Mouse (Mus musculus): ENCODE results near the gene Slc24a3. TPM values are rescaled to one million over a fixed set of nuclear protein-coding genes. Genes with fewer than 3 reads are reported as not detected.

Gene Slc24a3
- total and polyA plus RNA-seq, 3 experiments, result not detected

- DNase-seq (ENCODE audit: low read depth, low spot score), result no peak
- H3K9me3 ChIP-seq (replicated peaks; ENCODE audit: insufficient read depth, low read length), result no peaks in the 10 kb centered on the region
These were observed 253.7 kb downstream of the Slc24a3 start for GRCm38 (mm10) chr2:145420967-145421888.

GRCm38 (mm10) chr2:145421889-145422212 lies 254.3 kb downstream of the Slc24a3 start:
- no peak overlapping the region for H3K27ac ChIP-seq (ENCODE audit: control insufficient read depth, low read depth, low read length)

More at GRCm38 (mm10) chr2:145420967-145421888, 253.7 kb downstream of the Slc24a3 start:
- H3K27me3 ChIP-seq (ENCODE audit: control insufficient read depth in 1 of 2, insufficient read depth in 2 of 2, low read length in 2 of 2), result no peaks in the 10 kb centered on the region
- no peak overlapping the region for H3K4me3 ChIP-seq (ENCODE audit: control insufficient read depth in 1 of 2, insufficient read depth in 1 of 2, low read depth in 2 of 2, low read length in 2 of 2)
- H3K27ac ChIP-seq (ENCODE audit: control insufficient read depth, low read depth, low read length), result no peak overlapping the region
- no peaks in the 10 kb centered on the region for H3K36me3 ChIP-seq (ENCODE audit: control insufficient read depth in 1 of 2, insufficient read depth in 2 of 2, low read length in 2 of 2)
- no peak overlapping the region for H3K9ac ChIP-seq (ENCODE audit: control insufficient read depth, low read depth, low read length, poor library complexity, severe bottlenecking)
- TF ChIP-seq E2F4 (IDR thresholded peaks at IDR 0.05; ENCODE audit: borderline replicate concordance, low read depth, low read length) (no peak), KAT2A (conservative IDR thresholded peaks at IDR 0.05; ENCODE audit: low read depth, low read length) (no peak), MYC (IDR thresholded peaks at IDR 0.05; ENCODE audit: low read depth, low read length) (no peak), MAX (IDR thresholded peaks at IDR 0.05; ENCODE audit: low read length) (no peak), CHD2 (IDR thresholded peaks at IDR 0.05; ENCODE audit: low read length) (no peak), MAFK (IDR thresholded peaks at IDR 0.05; ENCODE audit: borderline replicate concordance, low read depth, low read length) (no peak), ZC3H11A (IDR thresholded peaks at IDR 0.05; ENCODE audit: low read depth, low read length) (no peak), POLR2AphosphoS5 (IDR thresholded peaks at IDR 0.05; ENCODE audit: borderline replicate concordance, low read depth, low read length) (no peak), POLR2AphosphoS2 (IDR thresholded peaks at IDR 0.05; ENCODE audit: low read length) (no peak), RAD21 (IDR thresholded peaks at IDR 0.05; ENCODE audit: low read depth, low read length) (no peak), RCOR1 (IDR thresholded peaks at IDR 0.05; ENCODE audit: low read depth, low read length) (no peak), GABPA (IDR thresholded peaks at IDR 0.05; ENCODE audit: low read depth, low read length) (no peak), SIN3A (IDR thresholded peaks at IDR 0.05; ENCODE audit: low read length) (no peak), ZMIZ1 (IDR thresholded peaks at IDR 0.05; ENCODE audit: low read depth, low read length) (no peak), MEF2A (IDR thresholded peaks at IDR 0.05; ENCODE audit: extremely low read depth, insufficient replicate concordance, low read depth, low read length, poor library complexity, severe bottlenecking) (no peak), MAZ (IDR thresholded peaks at IDR 0.05; ENCODE audit: low read depth, low read length) (no peak), JUND (IDR thresholded peaks at IDR 0.05; ENCODE audit: low read depth, low read length) (no peak)
- H3K4me1 ChIP-seq (ENCODE audit: control insufficient read depth in 1 of 2, insufficient read depth in 2 of 2, low read length in 2 of 2), result no peaks in the 10 kb centered on the region
- H3K79me2 ChIP-seq (ENCODE audit: control insufficient read depth, insufficient read depth, low read length, poor library complexity), result no peaks in the 10 kb centered on the region

More at GRCm38 (mm10) chr2:145421889-145422212, 254.3 kb downstream of the Slc24a3 start:
- no peaks in the 10 kb centered on the region for H3K4me1 ChIP-seq (ENCODE audit: control insufficient read depth in 1 of 2, insufficient read depth in 2 of 2, low read length in 2 of 2)
- no peaks in the 10 kb centered on the region for H3K27me3 ChIP-seq (ENCODE audit: control insufficient read depth in 1 of 2, insufficient read depth in 2 of 2, low read length in 2 of 2)
- no peak overlapping the region for H3K9ac ChIP-seq (ENCODE audit: control insufficient read depth, low read depth, low read length, poor library complexity, severe bottlenecking)
- H3K9me3 ChIP-seq (replicated peaks; ENCODE audit: insufficient read depth, low read length), result no peaks in the 10 kb centered on the region
- H3K4me3 ChIP-seq (ENCODE audit: control insufficient read depth in 1 of 2, insufficient read depth in 1 of 2, low read depth in 2 of 2, low read length in 2 of 2), result no peak overlapping the region
- H3K36me3 ChIP-seq (ENCODE audit: control insufficient read depth in 1 of 2, insufficient read depth in 2 of 2, low read length in 2 of 2), result no peaks in the 10 kb centered on the region
- TF ChIP-seq NRF1 (IDR thresholded peaks at IDR 0.05; ENCODE audit: insufficient read depth, low read depth, low read length, poor library complexity, severe bottlenecking) (no peak), MYC (IDR thresholded peaks at IDR 0.05; ENCODE audit: low read depth, low read length) (no peak), CTCF (IDR thresholded peaks at IDR 0.05 in 2 of 3, conservative IDR thresholded peaks at IDR 0.05 in 1 of 3; ENCODE audit: control insufficient read depth in 1 of 3, insufficient read depth in 1 of 3, low read depth in 2 of 3, low read length in 3 of 3, poor library complexity in 1 of 3, severe bottlenecking in 1 of 3) (no peak), ZC3H11A (IDR thresholded peaks at IDR 0.05; ENCODE audit: low read depth, low read length) (no peak), RAD21 (IDR thresholded peaks at IDR 0.05; ENCODE audit: low read depth, low read length) (no peak), BHLHE40 (IDR thresholded peaks at IDR 0.05; ENCODE audit: borderline replicate concordance, low read depth, low read length) (no peak), GATA1 (IDR thresholded peaks at IDR 0.05; ENCODE audit: low read depth, low read length) (no peak), SMC3 (IDR thresholded peaks at IDR 0.05; ENCODE audit: low read depth, low read length) (no peak), TBP (IDR thresholded peaks at IDR 0.05; ENCODE audit: low read depth, low read length) (no peak), POLR2AphosphoS2 (IDR thresholded peaks at IDR 0.05; ENCODE audit: low read length) (no peak), CHD1 (IDR thresholded peaks at IDR 0.05; ENCODE audit: low read depth, low read length) (no peak), TAL1 (IDR thresholded peaks at IDR 0.05; ENCODE audit: low read length) (no peak), USF1 (IDR thresholded peaks at IDR 0.05; ENCODE audit: low read depth, low read length) (no peak), ZMIZ1 (IDR thresholded peaks at IDR 0.05; ENCODE audit: low read depth, low read length) (no peak), MAX (IDR thresholded peaks at IDR 0.05; ENCODE audit: low read length) (no peak), GABPA (IDR thresholded peaks at IDR 0.05; ENCODE audit: low read depth, low read length) (no peak), HCFC1 (IDR thresholded peaks at IDR 0.05; ENCODE audit: low read depth, low read length) (no peak), TCF12 (IDR thresholded peaks at IDR 0.05; ENCODE audit: low read depth, low read length) (no peak), JUND (IDR thresholded peaks at IDR 0.05; ENCODE audit: low read depth, low read length) (no peak)
- no peak for DNase-seq (ENCODE audit: low read depth, low spot score)
- H3K79me2 ChIP-seq (ENCODE audit: control insufficient read depth, insufficient read depth, low read length, poor library complexity), result no peaks in the 10 kb centered on the region
